Mouse (Mus musculus) forebrain, postnatal 0 days (tissue): Measurements from ENCODE around the gene Usp3. TPM values are rescaled to one million over a fixed set of nuclear protein-coding genes. Genes with fewer than 3 reads are reported as not detected.

Experiments used
- ATAC-seq: fragments of 200-750 bp; cut with Nextera tagmentation; 2 replicates; pipeline ENCODE4 v1.8.0; 2017; ENCODE audit warnings: mild to moderate bottlenecking, moderate library complexity
- DNase-seq: peaks from one replicate; pipeline ENCODE4 v3.0.0-alpha.2; 2015
- H3K27ac ChIP-seq: fragments of 300-500 bp; sonication (generic); 2 replicates; pipeline ENCODE4 v1.5.1; 2014; ENCODE audit warnings: low read depth, mild to moderate bottlenecking, antibody characterized with exemption, low read length, moderate library complexity, mixed read lengths
- H3K27me3 ChIP-seq: fragments of 300-500 bp; sonication (generic); 2 replicates; pipeline ENCODE4 v1.6.1; 2014; ENCODE audit warnings: mild to moderate bottlenecking, low read length, mixed read lengths; ENCODE audit not compliant: insufficient read depth
- H3K36me3 ChIP-seq: fragments of 300-500 bp; sonication (generic); 2 replicates; pipeline ENCODE4 v1.6.1; 2014; ENCODE audit warnings: mild to moderate bottlenecking, moderate library complexity; ENCODE audit not compliant: insufficient read depth
- H3K4me1 ChIP-seq: fragments of 300-500 bp; sonication (generic); 2 replicates; pipeline ENCODE4 v1.6.1; 2014; ENCODE audit warnings: antibody characterized with exemption; ENCODE audit not compliant: insufficient read depth
- H3K4me2 ChIP-seq: fragments of 300-500 bp; sonication (generic); 2 replicates; pipeline ENCODE4 v1.6.1; 2014; ENCODE audit warnings: low read depth, mild to moderate bottlenecking, moderate library complexity
- H3K4me3 ChIP-seq: fragments of 300-500 bp; sonication (generic); 2 replicates; pipeline ENCODE4 v1.5.1; 2014; ENCODE audit warnings: low read depth, low read length, mixed read lengths
- H3K9ac ChIP-seq: fragments of 300-500 bp; sonication (generic); 2 replicates; pipeline ENCODE4 v1.6.1; 2014; ENCODE audit warnings: mild to moderate bottlenecking
- H3K9me3 ChIP-seq: fragments of 300-500 bp; sonication (generic); 2 replicates; pipeline ENCODE4 v1.6.1; 2016; ENCODE audit warnings: low read length
- CTCF ChIP-seq: sonication (generic); IDR thresholded peaks from 2 replicates; pipeline ENCODE4 v1.5.1; 2016; ENCODE audit warnings: antibody characterized with exemption, control low read depth, low read depth
- WGBS: fragments of 180-500 bp; shearing (Covaris S2); extraction: QIAGEN DNeasy Blood & Tissue Kit; methylation state at CpG from one replicate; pipeline ENCODE4 v1.1.7; 2014; 5-methylcytosine and 5-hydroxymethylcytosine counted together
- polyA plus RNA-seq: library from polyadenylated mRNA; unstranded; fragments of >200 nt; fragmentation: Nextera tagmentation; extraction: Ambion mirVana; gene quantifications from 2 replicates; pipeline ENCODE4 v1.2.1, GENCODE M21; 2015
- total RNA-seq: library from RNA; depleted of rRNA; stranded (reverse); fragments of >200 nt; gene quantifications from 2 replicates; pipeline ENCODE4 v1.2.3, GENCODE M21; 2014

Usp3 gene
- total and polyA plus RNA-seq, 2 experiments from 2014 or later, result 55.2 to 59.7 TPM

GRCm38 (mm10) chr9:66510351-66510841 lies 82.5 kb downstream of the Usp3 start:
- 46% methylated on average over 7 of the region's 7 CpGs for WGBS
- H3K4me2 ChIP-seq, result 0 out of 2 replicates have a peak overlapping the region, but pooled peaks have one; percentile 91
- TF ChIP-seq CTCF, result no peak
- DNase-seq (peak; percentile 35), ATAC-seq (no peak)
- H3K9me3 ChIP-seq, result no peaks in the 10 kb centered on the region
- peaks cover 41% of the 10 kb centered on the region for H3K36me3 ChIP-seq
- peak overlapping the region; percentile 47; the same call in 1 of the 2 replicates for H3K9ac ChIP-seq
- peak overlapping the region; percentile 97 for H3K27ac ChIP-seq
- H3K4me1 ChIP-seq, result peaks cover 12% of the 10 kb centered on the region
- no peak overlapping the region for H3K4me3 ChIP-seq
- H3K27me3 ChIP-seq, result no peaks in the 10 kb centered on the region

- H3K9ac ChIP-seq, result no peak overlapping the region
- H3K36me3 ChIP-seq, result peaks cover 47% of the 10 kb centered on the region
- DNase-seq, result no peak
- no peak for TF ChIP-seq CTCF
- H3K4me3 ChIP-seq, result no peak overlapping the region
- no peaks in the 10 kb centered on the region for H3K9me3 ChIP-seq
- H3K27ac ChIP-seq, result no peak overlapping the region
- no peak overlapping the region for H3K4me2 ChIP-seq
- H3K27me3 ChIP-seq, result no peaks in the 10 kb centered on the region
- ATAC-seq, result no peak
- peaks cover 12% of the 10 kb centered on the region for H3K4me1 ChIP-seq
- WGBS, result 74% methylated on average over 4 of the region's 4 CpGs
Observed at GRCm38 (mm10) chr9:66508890-66509399, 84.0 kb downstream of the Usp3 start.

GRCm38 (mm10) chr9:66507684-66508083 lies 85.3 kb downstream of the Usp3 start:
- H3K4me2 ChIP-seq, result no peak overlapping the region
- 85% methylated on average over 3 of the region's 3 CpGs for WGBS
- H3K9ac ChIP-seq, result no peak overlapping the region
- no peaks in the 10 kb centered on the region for H3K27me3 ChIP-seq
- peaks cover 53% of the 10 kb centered on the region for H3K36me3 ChIP-seq
- ATAC-seq, result no peak
- no peaks in the 10 kb centered on the region for H3K9me3 ChIP-seq
- DNase-seq, result no peak
- no peak for TF ChIP-seq CTCF
- H3K27ac ChIP-seq, result no peak overlapping the region
- peaks cover 9% of the 10 kb centered on the region for H3K4me1 ChIP-seq
- no peak overlapping the region for H3K4me3 ChIP-seq

GRCm38 (mm10) chr9:66506424-66506823 lies 86.5 kb downstream of the Usp3 start:
- Histone ChIP-seq H3K4me3 (no peak overlapping the region), H3K36me3 (peaks cover 62% of the 10 kb centered on the region)

GRCm38 (mm10) chr9:66506011-66506410 lies 86.9 kb downstream of the Usp3 start:
- TF ChIP-seq CTCF, result no peak
- WGBS, result 8% methylated on average over 4 of the region's 4 CpGs
- Histone ChIP-seq H3K9ac (no peak overlapping the region), H3K9me3 (no peaks in the 10 kb centered on the region), H3K4me3 (no peak overlapping the region), H3K27ac (no peak overlapping the region), H3K36me3 (peaks cover 66% of the 10 kb centered on the region), H3K27me3 (no peaks in the 10 kb centered on the region), H3K4me1 (peaks cover 6% of the 10 kb centered on the region), H3K4me2 (no peak overlapping the region)
- ATAC-seq (peak; percentile 34), DNase-seq (peak; percentile 34)

More at GRCm38 (mm10) chr9:66506424-66506823, 86.5 kb downstream of the Usp3 start:
- Histone ChIP-seq H3K4me1 (peaks cover 6% of the 10 kb centered on the region), H3K4me2 (no peak overlapping the region), H3K9ac (no peak overlapping the region), H3K9me3 (no peaks in the 10 kb centered on the region), H3K27me3 (no peaks in the 10 kb centered on the region), H3K27ac (no peak overlapping the region)
- DNase-seq (no peak), ATAC-seq (no peak)
- no peak for TF ChIP-seq CTCF

GRCm38 (mm10) chr9:66505141-66505917 lies 87.6 kb downstream of the Usp3 start:
- no peak overlapping the region for H3K4me2 ChIP-seq

GRCm38 (mm10) chr9:66504518-66504917 lies 88.4 kb downstream of the Usp3 start:
- WGBS, result 87% methylated on average over 13 of the region's 13 CpGs
- TF ChIP-seq CTCF, result no peak
- Histone ChIP-seq H3K4me3 (no peak overlapping the region), H3K4me2 (no peak overlapping the region), H3K4me1 (no peaks in the 10 kb centered on the region), H3K36me3 (peaks cover 70% of the 10 kb centered on the region), H3K9ac (no peak overlapping the region), H3K27me3 (no peaks in the 10 kb centered on the region), H3K27ac (no peak overlapping the region), H3K9me3 (no peaks in the 10 kb centered on the region)
- ATAC-seq (no peak), DNase-seq (no peak)

More at GRCm38 (mm10) chr9:66505141-66505917, 87.6 kb downstream of the Usp3 start:
- ATAC-seq, result no peak
- peak overlapping the region; percentile 54; the same call in 1 of the 2 replicates for H3K27ac ChIP-seq
- H3K4me1 ChIP-seq, result peaks cover 2% of the 10 kb centered on the region
- H3K36me3 ChIP-seq, result peaks cover 68% of the 10 kb centered on the region
- 36% methylated on average over 9 of the region's 9 CpGs for WGBS
- H3K9me3 ChIP-seq, result no peaks in the 10 kb centered on the region
- no peak for DNase-seq
- no peaks in the 10 kb centered on the region for H3K27me3 ChIP-seq
- H3K4me3 ChIP-seq, result no peak overlapping the region
- no peak overlapping the region for H3K9ac ChIP-seq
- TF ChIP-seq CTCF, result no peak
